Mouse (Mus musculus): ENCODE measurements at regions not wholly inside any gene's neighbourhood (a gene's known extent, or its start where the extent isn't known, plus 50 kb on each side); places are given as distances from the start of the nearest gene placed in this dataset.

DNA sequence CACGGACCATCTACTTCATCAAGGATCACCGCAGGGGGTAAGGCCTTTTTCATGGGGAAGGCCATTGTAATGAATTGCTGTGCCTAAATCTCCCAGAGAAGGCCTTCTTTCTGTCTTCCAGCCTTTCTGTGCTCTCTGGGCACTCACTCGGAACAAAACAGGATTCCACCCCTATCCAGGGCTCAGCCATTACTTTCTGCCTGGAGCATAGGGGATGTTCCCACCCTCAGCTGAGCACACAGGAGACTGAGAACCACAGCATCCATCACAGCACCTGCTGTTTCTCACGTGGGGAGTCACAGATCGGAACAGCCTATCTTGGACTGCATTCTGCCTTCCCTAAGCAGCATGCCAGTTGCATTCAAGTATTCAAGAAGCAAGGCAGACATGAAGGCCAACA, 4071.8 kb upstream of the Gm7489 start:
- no peak for DNase-seq (ENCODE audit: low read depth, low spot score)

DNA sequence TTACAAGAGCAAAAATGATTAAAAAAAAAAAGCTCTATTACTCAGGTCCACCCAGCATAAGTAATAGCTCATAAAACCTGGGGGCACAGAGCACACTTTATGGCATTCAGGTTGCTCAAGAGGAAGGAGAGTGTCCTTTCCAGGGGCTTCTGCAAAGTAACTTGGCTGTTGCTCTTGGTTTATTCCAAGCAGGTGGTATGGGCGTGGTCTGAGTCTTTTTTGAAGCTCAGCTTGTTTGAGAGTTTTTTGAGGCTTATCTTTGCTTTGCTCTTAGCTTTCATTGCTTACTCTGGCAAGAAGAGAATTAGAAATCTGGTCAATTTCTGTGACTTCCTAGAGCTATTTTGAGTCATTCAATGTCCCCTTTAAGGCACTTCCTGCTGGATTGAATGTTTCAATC, 4024.4 kb upstream of the Gm7489 start:
- DNase-seq (ENCODE audit: low read depth, low spot score) = no peak

DNA sequence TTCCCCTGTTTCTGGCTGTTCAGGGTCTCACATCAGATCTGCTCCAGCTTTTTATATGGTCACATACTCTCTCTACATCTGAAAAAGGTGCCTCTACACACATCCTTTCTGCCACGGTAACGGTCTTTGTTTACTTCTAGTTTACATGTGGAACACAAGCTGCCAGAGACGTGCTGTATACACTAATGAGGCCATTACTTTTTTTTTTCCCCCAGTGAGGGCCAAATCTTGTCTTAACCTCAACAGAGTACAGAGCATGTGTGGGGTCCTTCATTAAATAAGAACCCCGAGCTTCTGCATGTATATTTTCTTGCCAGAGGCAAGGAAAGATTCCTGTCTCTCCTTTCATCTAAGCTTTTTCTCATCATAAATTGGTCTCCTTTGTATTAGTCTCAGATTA, 4010.2 kb upstream of the Gm7489 start:
- no peak for DNase-seq (ENCODE audit: low read depth, low spot score)

DNA sequence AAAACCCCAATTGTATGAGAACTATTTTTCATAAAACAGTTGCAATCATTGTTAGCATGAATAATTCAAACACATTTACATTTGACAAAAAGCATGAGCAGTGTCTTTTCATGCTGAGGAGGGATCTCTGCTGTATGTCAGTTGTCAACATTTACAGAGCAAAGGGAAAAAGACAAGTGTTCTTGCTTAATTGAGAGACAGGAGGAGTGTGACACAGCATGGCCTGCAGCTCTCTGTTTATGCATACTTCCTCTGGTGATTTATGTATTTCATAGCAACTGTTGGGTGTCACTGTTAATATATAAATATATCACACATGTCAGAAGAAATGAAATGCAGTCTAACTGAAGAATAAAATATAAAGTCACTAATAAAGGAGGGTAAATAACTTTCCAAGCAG, 3998.8 kb upstream of the Gm7489 start:
- no peak for DNase-seq (ENCODE audit: low read depth, low spot score)

DNA sequence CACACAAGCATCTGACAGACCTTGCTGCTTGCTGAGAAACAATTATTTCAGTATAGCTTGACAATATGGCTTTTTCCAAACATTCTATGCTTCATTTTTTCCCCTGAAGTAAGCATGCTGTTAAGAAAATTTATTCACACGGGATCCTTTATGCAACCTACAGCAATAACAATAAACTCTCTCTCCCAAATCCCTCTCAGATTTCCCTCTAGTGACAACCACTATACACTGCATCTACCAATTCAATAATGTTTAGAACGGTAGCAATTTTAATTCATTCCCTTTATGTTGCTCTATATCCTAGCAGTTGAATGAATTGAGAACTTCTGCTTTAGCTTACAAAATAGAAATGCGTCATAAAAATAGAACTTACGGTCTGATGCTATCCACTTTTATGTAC, 3988.7 kb upstream of the Gm7489 start:
- DNase-seq (ENCODE audit: low read depth, low spot score) = peak; percentile 7

DNA sequence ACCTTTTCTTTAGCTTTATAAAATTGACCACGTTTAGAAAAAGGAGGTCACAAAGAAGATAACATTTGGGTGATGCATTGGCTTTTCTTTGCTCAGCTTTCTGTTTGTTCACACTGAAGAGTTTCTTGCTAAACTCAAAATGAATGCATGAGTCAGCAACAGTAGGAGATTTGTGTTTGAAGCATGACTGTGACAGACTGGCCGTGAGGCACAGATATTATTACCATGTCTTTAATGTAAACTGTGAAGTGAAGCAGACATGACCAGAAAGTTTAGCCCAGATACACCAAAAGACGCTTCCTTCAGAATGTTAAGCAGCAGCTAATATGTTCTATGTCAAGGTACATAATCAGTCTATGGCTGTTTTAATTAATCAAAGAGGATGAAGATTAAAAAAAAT, 3985.9 kb upstream of the Gm7489 start:
- DNase-seq (ENCODE audit: low read depth, low spot score) = peak; percentile 30

DNA sequence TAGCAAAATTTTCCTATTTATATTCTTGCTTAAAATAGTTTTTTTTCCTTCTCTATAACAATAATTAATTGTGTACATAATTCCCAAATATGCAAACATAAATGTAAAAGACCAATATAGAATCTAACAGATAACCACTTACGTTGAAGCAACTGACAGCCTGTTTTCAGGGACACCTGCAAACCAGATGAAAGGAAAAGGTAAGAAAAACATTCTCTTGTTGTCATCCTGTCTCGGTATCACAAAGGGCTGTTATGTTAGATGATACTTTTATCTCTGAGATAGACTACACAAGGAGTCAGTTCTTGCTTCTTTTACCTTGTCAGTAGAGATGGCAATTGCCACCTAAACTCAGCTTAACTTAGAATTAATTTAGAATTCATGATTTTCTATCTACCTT, 3984.9 kb upstream of the Gm7489 start:
- DNase-seq (ENCODE audit: low read depth, low spot score) = no peak
